Mouse (Mus musculus) gastrocnemius, postnatal 10 days (tissue): ENCODE results near the gene Bahd1. TPM values are rescaled to one million over a fixed set of nuclear protein-coding genes. Genes with fewer than 3 reads are reported as not detected.

Experiments used
- DNase-seq: peaks from one replicate; pipeline ENCODE4 v3.0.0; 2021; ENCODE audit warnings: mixed read lengths
- total RNA-seq, 2 experiments: library from RNA; stranded (reverse); gene quantifications; 2 replicates each; pipeline ENCODE4 v1.2.3; 2021

The Bahd1 gene
- total RNA-seq, 2 experiments from 2014 or later: 4.8 to 7.4 TPM

GRCm38 (mm10) chr2:118941341-118941740 is 41.2 kb downstream of the Bahd1 start:
- no peak for DNase-seq

- DNase-seq: no peak
Observed at GRCm38 (mm10) chr2:118943232-118943631, 43.1 kb downstream of the Bahd1 start.

GRCm38 (mm10) chr2:118948818-118949217 is 48.6 kb downstream of the Bahd1 start:
- DNase-seq: no peak

GRCm38 (mm10) chr2:118949699-118950098 is 49.5 kb downstream of the Bahd1 start:
- no peak for DNase-seq

GRCm38 (mm10) chr2:118956497-118956896 is 56.3 kb downstream of the Bahd1 start:
- DNase-seq: no peak

DNA sequence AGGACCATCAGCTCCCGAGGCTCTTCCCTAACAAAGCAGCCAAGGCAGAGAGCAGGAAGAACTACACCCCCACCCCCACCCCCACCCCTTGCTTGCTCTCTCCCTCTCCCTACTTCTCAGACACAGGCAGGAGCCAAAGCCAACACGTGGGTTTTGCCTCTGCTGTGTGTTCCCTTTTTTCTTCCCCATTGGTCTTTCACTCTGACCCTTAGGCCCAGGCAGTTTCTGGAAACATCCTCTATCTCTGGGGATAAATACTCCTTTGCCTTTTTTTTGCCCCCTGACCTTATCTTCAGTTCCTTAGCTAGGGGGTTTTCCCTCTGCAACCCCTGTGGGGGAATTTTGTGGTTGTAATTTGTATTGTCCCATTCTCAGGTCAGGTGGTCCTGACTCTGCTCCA is 59.5 kb downstream of the Bahd1 start:
- DNase-seq: no peak

DNA sequence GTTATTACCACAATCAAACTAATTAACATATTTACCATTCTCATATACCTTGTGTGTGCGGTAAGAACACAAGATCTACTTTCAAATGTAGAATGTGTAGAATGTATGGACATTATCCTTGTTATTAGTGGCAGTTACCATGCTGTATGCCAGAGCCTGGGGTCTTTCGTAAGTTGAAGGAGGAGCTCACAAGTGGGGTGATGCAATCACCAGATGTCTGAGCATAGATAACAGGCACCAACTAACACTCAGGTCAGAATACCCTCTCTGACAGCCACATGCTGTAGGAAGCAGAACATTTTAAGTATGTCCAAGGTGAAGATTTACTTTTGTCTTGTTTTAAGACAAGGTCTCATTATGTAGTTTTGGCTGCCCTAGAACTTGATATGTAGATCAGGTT is 60.2 kb downstream of the Bahd1 start:
- no peak for DNase-seq

DNA sequence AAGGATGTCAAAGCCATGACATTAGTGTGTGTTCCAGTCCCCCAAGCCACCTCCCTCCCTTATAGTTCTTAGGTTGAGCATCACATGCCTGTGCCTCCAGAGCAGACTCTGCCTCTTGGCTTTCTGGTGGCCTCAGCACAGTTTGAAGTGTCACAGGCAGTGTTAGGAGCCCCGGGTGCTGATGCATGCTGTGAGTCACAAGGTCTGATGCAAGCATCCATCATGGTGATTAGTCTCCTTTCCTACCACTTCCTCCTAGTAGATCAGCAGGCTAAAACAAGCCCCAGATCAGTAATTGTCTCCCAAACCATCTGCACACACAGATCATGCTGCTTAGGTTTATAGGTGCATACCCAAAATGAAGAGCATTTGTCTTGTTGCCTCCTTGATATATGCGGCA is 61.4 kb downstream of the Bahd1 start:
- DNase-seq: no peak

DNA sequence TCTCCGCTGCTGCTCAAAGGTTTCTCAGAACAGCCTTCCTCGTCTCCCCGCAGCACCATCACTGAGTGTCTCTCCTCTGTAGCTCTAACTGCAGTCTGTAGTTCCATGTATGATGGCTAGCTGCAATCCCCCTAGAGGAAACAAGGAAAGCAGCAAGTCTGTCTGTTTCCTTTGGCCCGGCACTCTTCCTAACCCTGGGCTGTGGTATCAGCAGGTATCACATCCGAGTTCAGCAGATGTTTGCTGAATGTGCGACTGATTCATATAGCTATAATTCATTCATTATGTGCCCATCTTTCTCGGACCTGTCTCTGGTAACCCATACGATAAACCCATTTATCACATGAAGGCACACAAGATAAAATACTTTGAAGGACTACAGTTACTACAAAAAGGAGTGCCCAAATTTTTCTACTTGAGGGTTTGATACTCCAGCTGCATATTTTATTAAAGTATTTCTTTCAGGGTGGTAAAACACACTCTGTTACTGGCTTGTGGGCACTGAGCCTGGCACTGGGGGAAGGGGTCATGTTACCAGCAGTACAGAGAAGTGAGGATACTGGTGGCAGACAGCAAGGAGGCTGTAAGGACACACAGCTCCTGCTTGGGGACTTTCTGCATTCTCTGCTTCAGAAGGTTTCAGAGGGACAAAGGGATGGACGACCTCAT is 63.0 kb downstream of the Bahd1 start:
- no peak for DNase-seq

DNA sequence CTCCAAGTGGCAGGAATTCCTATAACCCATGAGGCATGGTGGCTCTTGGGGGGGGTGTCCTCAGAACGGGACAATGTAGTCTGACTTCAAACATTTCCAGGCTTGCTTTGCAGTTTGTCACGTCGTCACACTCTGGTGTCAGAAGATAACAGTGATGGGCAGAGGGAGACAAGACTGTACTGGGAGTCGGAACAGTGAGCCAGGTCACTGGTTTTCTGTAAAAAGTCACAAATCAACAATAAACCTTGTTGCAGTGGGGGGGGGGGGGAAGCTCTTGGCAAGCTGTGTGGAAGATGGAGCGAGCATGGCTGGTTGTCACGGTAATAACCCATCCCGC is 63.5 kb downstream of the Bahd1 start:
- no peak for DNase-seq

- DNase-seq: no peak
Observed at GRCm38 (mm10) chr2:118969585-118970147, 69.5 kb downstream of the Bahd1 start.

DNA sequence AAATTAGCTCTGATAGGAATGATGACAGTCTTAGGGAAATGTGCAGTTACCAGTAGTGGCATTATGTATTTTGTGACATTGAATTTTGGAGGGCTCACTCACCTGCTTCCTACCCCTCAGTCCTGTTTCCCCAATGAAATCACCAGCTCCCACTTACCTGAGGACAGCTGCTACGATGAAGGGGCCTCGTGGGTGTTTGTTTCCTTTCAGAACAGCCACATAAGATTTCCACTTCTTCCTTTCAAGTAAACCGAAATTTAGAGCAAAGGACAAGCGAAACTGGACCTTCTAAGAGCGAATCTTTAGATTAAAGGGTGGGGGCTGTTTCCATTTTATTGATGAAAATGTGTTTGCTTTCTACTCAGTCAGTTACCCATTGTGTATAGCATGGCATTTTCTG is 71.9 kb downstream of the Bahd1 start:
- no peak for DNase-seq

DNA sequence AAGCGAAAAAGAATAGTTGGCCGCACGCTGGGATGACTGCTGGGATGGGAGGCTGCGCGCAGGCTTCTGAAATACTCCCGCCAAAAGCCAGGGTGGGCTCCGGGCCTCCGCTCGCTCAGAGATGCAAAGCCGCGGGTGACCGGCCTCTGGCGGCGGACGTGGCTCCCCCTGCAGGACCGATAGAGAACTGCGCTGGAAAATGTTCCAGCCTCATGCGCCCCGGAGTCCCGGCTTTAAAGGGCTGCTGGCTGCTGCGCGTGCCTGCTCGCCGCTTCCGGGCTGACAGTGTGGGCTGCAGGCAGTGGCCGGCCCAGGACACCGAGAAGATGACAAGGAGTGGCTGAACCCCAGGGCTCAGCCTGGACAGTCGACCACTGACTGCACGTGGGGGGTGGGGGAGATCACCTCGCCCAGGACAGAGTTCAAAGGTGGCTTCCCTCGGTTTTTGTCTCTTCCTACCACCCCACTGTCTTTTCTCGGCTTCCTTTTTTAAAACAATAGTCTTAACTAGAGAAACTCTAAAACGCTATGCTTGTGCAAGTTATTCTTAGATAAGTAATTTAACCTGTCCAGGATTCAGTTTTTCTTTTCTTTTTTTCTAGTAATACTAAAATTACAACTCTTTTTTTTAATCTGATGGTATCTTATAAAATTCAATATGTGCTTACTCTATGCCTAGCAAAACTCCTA is 72.7 kb downstream of the Bahd1 start:
- peak; percentile 85 for DNase-seq

Other genes with a start within 250 kb of the Bahd1 start
- under 1 TPM; 0.33 to 0.43 TPM for gene Pak6, start 237.1 kb upstream of the Bahd1 start, total RNA-seq
- under 1 TPM in 1 of 2 experiments, not detected in 1; 0.09 TPM for gene Ankrd63, start 196.4 kb upstream of the Bahd1 start, total RNA-seq
- gene Plcb2, start 171.9 kb upstream of the Bahd1 start, total RNA-seq: 1 to 10 TPM in 1 of 2 experiments, under 1 TPM in 1; 0.40 to 1.1 TPM
- 1 to 10 TPM; 6.0 to 8.6 TPM for gene Inafm2, start 154.6 kb upstream of the Bahd1 start, total RNA-seq
- gene Ccdc9b, start 137.7 kb upstream of the Bahd1 start, total RNA-seq: 1 to 10 TPM; 5.7 to 8.5 TPM
- gene Phgr1, start 127.6 kb upstream of the Bahd1 start, total RNA-seq: not detected
- gene Disp2, start 120.7 kb upstream of the Bahd1 start, total RNA-seq: under 1 TPM; 0.34 to 0.35 TPM
- 10 to 100 TPM in 1 of 2 experiments, 1 to 10 TPM in 1; 9.4 to 10.0 TPM for gene Knstrn, start 86.4 kb upstream of the Bahd1 start, total RNA-seq
- 10 to 100 TPM; 57.9 to 75.4 TPM for gene Ivd, start 38.4 kb upstream of the Bahd1 start, total RNA-seq
- gene Chst14, start 26.1 kb downstream of the Bahd1 start, total RNA-seq: 10 to 100 TPM in 1 of 2 experiments, 1 to 10 TPM in 1; 9.8 to 11.3 TPM
- gene Ccdc32, start 129.0 kb downstream of the Bahd1 start, total RNA-seq: 1 to 10 TPM; 7.4 to 8.2 TPM
- gene Rpusd2, start 134.4 kb downstream of the Bahd1 start, total RNA-seq: 1 to 10 TPM; 3.8 to 4.3 TPM
- gene Knl1, start 146.7 kb downstream of the Bahd1 start, total RNA-seq: 1 to 10 TPM; 4.9 to 7.7 TPM
- 1 to 10 TPM; 3.7 to 4.0 TPM for gene Rad51, start 212.4 kb downstream of the Bahd1 start, total RNA-seq